In genomic region chr5:31153516-31154151, GRCm38 (mm10) we compare ENCODE assay signal across 8 mouse cellular contexts. TPM values are rescaled to one million over a fixed set of nuclear protein-coding genes. Genes with fewer than 3 reads are reported as not detected.
DNase-seq lines count a peak whose midpoint lies in the region; ATAC-seq and TF ChIP-seq lines count a peak whose summit lies in the region.

No protein-coding gene starts in this region.

- TF ChIP-seq CTCF in layer of hippocampus, adult 2 months (conservative IDR thresholded peaks at IDR 0.05) = no peak
- TF ChIP-seq CTCF in liver, postnatal 0 days (IDR thresholded peaks at IDR 0.05; ENCODE audit: low read depth) = no peak

- peak in 1 of 2 experiments; percentile 30 for DNase-seq in layer of hippocampus, adult 2 months (ENCODE audit: low spot score in 2 of 2)
- no peak for DNase-seq in layer of hippocampus, adult 11-12 months (ENCODE audit: low spot score)
- DNase-seq in forebrain, embryonic 10.5 days (ENCODE audit: extremely low spot score, low spot score) = no peak
- DNase-seq in liver, postnatal 0 days = no peak
- DNase-seq in embryo, embryonic 9.5 days (ENCODE audit: extremely low spot score) = no peak
- DNase-seq in right cerebral cortex, postnatal 14 days = no peak

- 0 out of 4 replicates have a peak, but pooled peaks have one; percentile 1 to 7 for ATAC-seq in hematopoietic stem cell, adult 5-6 weeks (replicated peaks in 1 of 2; ENCODE audit: insufficient read depth in 1 of 2, low FRiP score in 2 of 2, low TSS enrichment in 1 of 2, low read depth in 1 of 2, poor library complexity in 2 of 2, severe bottlenecking in 2 of 2)
- ATAC-seq in liver, postnatal 0 days = peak; percentile 1
- ATAC-seq in stomach, embryonic 16.5 days (ENCODE audit: insufficient read depth, low FRiP score) = peak; percentile 1; the same call in 1 of the 2 replicates

- peak overlapping the region; percentile 94 for H3K27ac ChIP-seq in layer of hippocampus, adult 2 months
- H3K27ac ChIP-seq in forebrain, embryonic 10.5 days = peak overlapping the region; percentile 84
- H3K27ac ChIP-seq in liver, postnatal 0 days (ENCODE audit: low read depth) = no peak overlapping the region
- peak overlapping the region; percentile 76 for H3K27ac ChIP-seq in stomach, embryonic 16.5 days (ENCODE audit: low read length)

- 51% methylated on average over 6 of the region's 6 CpGs for WGBS in forebrain, embryonic 10.5 days
- 30% methylated on average over 6 of the region's 6 CpGs for WGBS in liver, postnatal 0 days (ENCODE audit: insufficient replicate concordance)
- WGBS in stomach, embryonic 16.5 days = 26% methylated on average over 6 of the region's 6 CpGs

- peaks cover 18% of the 10 kb centered on the region for H3K4me1 ChIP-seq in forebrain, embryonic 10.5 days
- peaks cover 12% of the 10 kb centered on the region for H3K4me1 ChIP-seq in liver, postnatal 0 days (ENCODE audit: insufficient read depth)
- peaks cover 6% of the 10 kb centered on the region for H3K4me1 ChIP-seq in stomach, embryonic 16.5 days (ENCODE audit: control insufficient read depth, insufficient read depth, low read length)

- H3K4me3 ChIP-seq in layer of hippocampus, adult 2 months = peak overlapping the region; percentile 83
- peak overlapping the region; percentile 72 for H3K4me3 ChIP-seq in forebrain, embryonic 10.5 days
- H3K4me3 ChIP-seq in liver, postnatal 0 days (ENCODE audit: low read depth, low read length) = peak overlapping the region; percentile 74
- peak overlapping the region; percentile 75 for H3K4me3 ChIP-seq in stomach, embryonic 16.5 days (replicated peaks; ENCODE audit: low read length)

- peak overlapping the region; percentile 72 for H3K9ac ChIP-seq in liver, postnatal 0 days (replicated peaks)
- peak overlapping the region; percentile 79 for H3K9ac ChIP-seq in stomach, embryonic 16.5 days (ENCODE audit: low read length)

- TF ChIP-seq EP300 in liver, postnatal 0 days (IDR thresholded peaks at IDR 0.05; ENCODE audit: low read depth) = no peak

- peaks cover 42% of the 10 kb centered on the region for H3K36me3 ChIP-seq in forebrain, embryonic 10.5 days (replicated peaks)
- H3K36me3 ChIP-seq in liver, postnatal 0 days (replicated peaks; ENCODE audit: insufficient read depth, low read length) = peaks cover 25% of the 10 kb centered on the region
- H3K36me3 ChIP-seq in stomach, embryonic 16.5 days (ENCODE audit: control insufficient read depth, insufficient read depth, low read length) = 0 out of 2 replicates have a peak, but pooled peaks cover 9% of the 10 kb centered on the region

- H3K4me2 ChIP-seq in liver, postnatal 0 days (ENCODE audit: low read depth, low read length) = peak overlapping the region; percentile 82
- peak overlapping the region; percentile 95 for H3K4me2 ChIP-seq in stomach, embryonic 16.5 days (ENCODE audit: low read depth, low read length)

- no peaks in the 10 kb centered on the region for H3K9me3 ChIP-seq in forebrain, embryonic 10.5 days
- no peaks in the 10 kb centered on the region for H3K9me3 ChIP-seq in liver, postnatal 0 days (ENCODE audit: low read length)
- H3K9me3 ChIP-seq in stomach, embryonic 16.5 days (replicated peaks; ENCODE audit: control insufficient read depth, low read length) = no peaks in the 10 kb centered on the region

- no peaks in the 10 kb centered on the region for H3K27me3 ChIP-seq in forebrain, embryonic 10.5 days (ENCODE audit: poor library complexity, severe bottlenecking)
- no peaks in the 10 kb centered on the region for H3K27me3 ChIP-seq in liver, postnatal 0 days (ENCODE audit: insufficient read depth, low read length)
- no peaks in the 10 kb centered on the region for H3K27me3 ChIP-seq in stomach, embryonic 16.5 days (ENCODE audit: control insufficient read depth, insufficient read depth, low read length)

RNA-seq across cellular contexts. Expression of gene Mpv17, which starts 0.4 kb away (rescaled TPM):
- total RNA-seq in layer of hippocampus, adult 2 months (2021) = 10 to 100 TPM; 58.8 to 61.3 TPM
- polyA plus RNA-seq in forebrain, embryonic 10.5 days (2016; fragmentation: Nextera tagmentation; extraction: Ambion mirVana) = 60.4 and 63.8 TPM in 2 replicates
- total RNA-seq in hematopoietic stem cell, adult 5-6 weeks (2017) = 32.1 and 51.0 TPM in 2 replicates
- 16.5 and 17.6 TPM in 2 replicates for polyA plus RNA-seq in liver, postnatal 0 days (2015; fragmentation: Nextera tagmentation; extraction: Ambion mirVana)
- polyA plus RNA-seq in stomach, embryonic 16.5 days (2015; fragmentation: Nextera tagmentation; extraction: Ambion mirVana) = 61.7 and 63.8 TPM in 2 replicates

RNA-seq across cellular contexts. Expression of gene Ucn, which starts 15.0 kb away (rescaled TPM):
- total RNA-seq in layer of hippocampus, adult 2 months (2021) = not detected
- not detected in 2 replicates for polyA plus RNA-seq in forebrain, embryonic 10.5 days (2016; fragmentation: Nextera tagmentation; extraction: Ambion mirVana)
- total RNA-seq in hematopoietic stem cell, adult 5-6 weeks (2017) = not detected in 2 replicates
- not detected in 2 replicates for polyA plus RNA-seq in liver, postnatal 0 days (2015; fragmentation: Nextera tagmentation; extraction: Ambion mirVana)
- polyA plus RNA-seq in stomach, embryonic 16.5 days (2015; fragmentation: Nextera tagmentation; extraction: Ambion mirVana) = not detected in 2 replicates

RNA-seq across cellular contexts. Expression of gene Gm29609, which starts 26.1 kb away (rescaled TPM):
- 1 to 10 TPM; 3.5 to 4.0 TPM for total RNA-seq in layer of hippocampus, adult 2 months (2021)
- 1.4 and 1.6 TPM in 2 replicates for polyA plus RNA-seq in forebrain, embryonic 10.5 days (2016; fragmentation: Nextera tagmentation; extraction: Ambion mirVana)
- total RNA-seq in hematopoietic stem cell, adult 5-6 weeks (2017) = 1.2 TPM in 1 of 2 replicates, not detected in the other
- 0.21 and 0.59 TPM in 2 replicates for polyA plus RNA-seq in liver, postnatal 0 days (2015; fragmentation: Nextera tagmentation; extraction: Ambion mirVana)
- polyA plus RNA-seq in stomach, embryonic 16.5 days (2015; fragmentation: Nextera tagmentation; extraction: Ambion mirVana) = 1.2 and 2.0 TPM in 2 replicates

RNA-seq across cellular contexts. Expression of gene Gtf3c2, which starts 26.3 kb away (rescaled TPM):
- total RNA-seq in layer of hippocampus, adult 2 months (2021) = 10 to 100 TPM; 63.1 to 67.8 TPM
- 132 and 136 TPM in 2 replicates for polyA plus RNA-seq in forebrain, embryonic 10.5 days (2016; fragmentation: Nextera tagmentation; extraction: Ambion mirVana)
- 64.3 and 83.3 TPM in 2 replicates for total RNA-seq in hematopoietic stem cell, adult 5-6 weeks (2017)
- polyA plus RNA-seq in liver, postnatal 0 days (2015; fragmentation: Nextera tagmentation; extraction: Ambion mirVana) = 15.0 and 16.8 TPM in 2 replicates
- polyA plus RNA-seq in stomach, embryonic 16.5 days (2015; fragmentation: Nextera tagmentation; extraction: Ambion mirVana) = 68.1 and 69.4 TPM in 2 replicates

RNA-seq across cellular contexts. Expression of gene Trim54, which starts 37.1 kb away (rescaled TPM):
- not detected for total RNA-seq in layer of hippocampus, adult 2 months (2021)
- polyA plus RNA-seq in forebrain, embryonic 10.5 days (2016; fragmentation: Nextera tagmentation; extraction: Ambion mirVana) = 0.11 TPM in 1 of 2 replicates, not detected in the other
- total RNA-seq in hematopoietic stem cell, adult 5-6 weeks (2017) = not detected in 2 replicates
- polyA plus RNA-seq in liver, postnatal 0 days (2015; fragmentation: Nextera tagmentation; extraction: Ambion mirVana) = 0.12 and 0.86 TPM in 2 replicates
- 5.9 TPM in 1 of 2 replicates, not detected in the other for polyA plus RNA-seq in stomach, embryonic 16.5 days (2015; fragmentation: Nextera tagmentation; extraction: Ambion mirVana)
